Mouse (Mus musculus): ENCODE measurements at regions not wholly inside any gene's neighbourhood (a gene's known extent, or its start where the extent isn't known, plus 50 kb on each side); places are given as distances from the start of the nearest gene placed in this dataset.
A peak's percentile ranks its signal among the peaks of the same experiment; 100 is the strongest.

- DNase-seq (ENCODE audit: low spot score) (no peak), ATAC-seq (ENCODE audit: low FRiP score) (no peak)
- Histone ChIP-seq H3K27me3 (ENCODE audit: control insufficient read depth, insufficient read depth, low read length) (no peaks in the 10 kb centered on the region), H3K9ac (no peak overlapping the region), H3K27ac (0 out of 2 replicates have a peak overlapping the region, but pooled peaks have one; percentile 14), H3K4me3 (replicated peaks; ENCODE audit: low read length) (no peak overlapping the region), H3K9me3 (ENCODE audit: control insufficient read depth, low read length) (no peaks in the 10 kb centered on the region), H3K36me3 (replicated peaks; ENCODE audit: control insufficient read depth, insufficient read depth) (no peaks in the 10 kb centered on the region), H3K4me2 (replicated peaks) (no peak overlapping the region), H3K4me1 (replicated peaks; ENCODE audit: control insufficient read depth, insufficient read depth, low read length) (no peaks in the 10 kb centered on the region)
- WGBS = 80% methylated on average over 7 of the region's 7 CpGs
These were observed 400.5 kb downstream of the Rps29 start for GRCm38 (mm10) chr12:68758263-68759020.

- Histone ChIP-seq H3K4me3 (replicated peaks; ENCODE audit: low read length) (no peak overlapping the region), H3K9me3 (ENCODE audit: control insufficient read depth, low read length) (no peaks in the 10 kb centered on the region), H3K9ac (no peak overlapping the region), H3K4me2 (replicated peaks) (no peak overlapping the region), H3K27ac (no peak overlapping the region), H3K4me1 (replicated peaks; ENCODE audit: control insufficient read depth, insufficient read depth, low read length) (0 out of 2 replicates have a peak, but pooled peaks cover 4% of the 10 kb centered on the region), H3K36me3 (replicated peaks; ENCODE audit: control insufficient read depth, insufficient read depth) (no peaks in the 10 kb centered on the region), H3K27me3 (ENCODE audit: control insufficient read depth, insufficient read depth, low read length) (no peaks in the 10 kb centered on the region)
- 19% methylated on average over 2 of the region's 2 CpGs for WGBS
- DNase-seq (ENCODE audit: low spot score) = peak; percentile 26
- peak; percentile 55; the same call in 1 of the 2 replicates for ATAC-seq (ENCODE audit: low FRiP score)
These were observed 430.1 kb downstream of the Rps29 start for GRCm38 (mm10) chr12:68728882-68729281.

GRCm38 (mm10) chr12:68718946-68719345 is 440.0 kb downstream of the Rps29 start:
- DNase-seq (ENCODE audit: low spot score) (no peak), ATAC-seq (ENCODE audit: low FRiP score) (no peak)
- Histone ChIP-seq H3K4me3 (replicated peaks; ENCODE audit: low read length) (no peak overlapping the region), H3K27me3 (ENCODE audit: control insufficient read depth, insufficient read depth, low read length) (no peaks in the 10 kb centered on the region), H3K9ac (no peak overlapping the region), H3K9me3 (ENCODE audit: control insufficient read depth, low read length) (no peaks in the 10 kb centered on the region), H3K4me1 (replicated peaks; ENCODE audit: control insufficient read depth, insufficient read depth, low read length) (no peaks in the 10 kb centered on the region), H3K27ac (no peak overlapping the region), H3K4me2 (replicated peaks) (no peak overlapping the region), H3K36me3 (replicated peaks; ENCODE audit: control insufficient read depth, insufficient read depth) (no peaks in the 10 kb centered on the region)

- Histone ChIP-seq H3K4me2 (replicated peaks) (no peak overlapping the region), H3K36me3 (replicated peaks; ENCODE audit: control insufficient read depth, insufficient read depth) (no peaks in the 10 kb centered on the region), H3K27me3 (ENCODE audit: control insufficient read depth, insufficient read depth, low read length) (no peaks in the 10 kb centered on the region), H3K4me1 (replicated peaks; ENCODE audit: control insufficient read depth, insufficient read depth, low read length) (no peaks in the 10 kb centered on the region), H3K27ac (no peak overlapping the region), H3K9me3 (ENCODE audit: control insufficient read depth, low read length) (no peaks in the 10 kb centered on the region), H3K4me3 (replicated peaks; ENCODE audit: low read length) (no peak overlapping the region), H3K9ac (no peak overlapping the region)
- no peak for ATAC-seq (ENCODE audit: low FRiP score)
- WGBS = 60% methylated on average over 11 of the region's 11 CpGs
- DNase-seq (ENCODE audit: low spot score) = no peak
These were observed 464.4 kb downstream of the Rps29 start for GRCm38 (mm10) chr12:68694275-68695267.

GRCm38 (mm10) chr12:68688262-68688661 is 470.7 kb downstream of the Rps29 start:
- DNase-seq (ENCODE audit: low spot score) = no peak
- 94% methylated on average over 3 of the region's 3 CpGs for WGBS
- Histone ChIP-seq H3K4me3 (replicated peaks; ENCODE audit: low read length) (no peak overlapping the region), H3K4me1 (replicated peaks; ENCODE audit: control insufficient read depth, insufficient read depth, low read length) (no peaks in the 10 kb centered on the region), H3K27me3 (ENCODE audit: control insufficient read depth, insufficient read depth, low read length) (no peaks in the 10 kb centered on the region), H3K4me2 (replicated peaks) (no peak overlapping the region), H3K36me3 (replicated peaks; ENCODE audit: control insufficient read depth, insufficient read depth) (no peaks in the 10 kb centered on the region), H3K9ac (no peak overlapping the region), H3K27ac (no peak overlapping the region), H3K9me3 (ENCODE audit: control insufficient read depth, low read length) (no peaks in the 10 kb centered on the region)
- ATAC-seq (ENCODE audit: low FRiP score) = no peak

- H3K27ac ChIP-seq = no peak overlapping the region
- no peaks in the 10 kb centered on the region for H3K36me3 ChIP-seq (replicated peaks; ENCODE audit: control insufficient read depth, insufficient read depth)
- no peaks in the 10 kb centered on the region for H3K4me1 ChIP-seq (replicated peaks; ENCODE audit: control insufficient read depth, insufficient read depth, low read length)
- H3K9me3 ChIP-seq (ENCODE audit: control insufficient read depth, low read length) = no peaks in the 10 kb centered on the region
- H3K9ac ChIP-seq = no peak overlapping the region
- H3K4me2 ChIP-seq (replicated peaks) = no peak overlapping the region
- ATAC-seq (ENCODE audit: low FRiP score) (no peak), DNase-seq (ENCODE audit: low spot score) (no peak)
- no peaks in the 10 kb centered on the region for H3K27me3 ChIP-seq (ENCODE audit: control insufficient read depth, insufficient read depth, low read length)
- 63% methylated on average over 1 of the region's 1 CpGs for WGBS
- H3K4me3 ChIP-seq (replicated peaks; ENCODE audit: low read length) = no peak overlapping the region
These were observed 475.1 kb downstream of the Rps29 start for GRCm38 (mm10) chr12:68683897-68684296.

GRCm38 (mm10) chr12:68683176-68683575 is 475.8 kb downstream of the Rps29 start:
- no peaks in the 10 kb centered on the region for H3K27me3 ChIP-seq (ENCODE audit: control insufficient read depth, insufficient read depth, low read length)
- no peak overlapping the region for H3K9ac ChIP-seq
- no peak overlapping the region for H3K4me2 ChIP-seq (replicated peaks)
- DNase-seq (ENCODE audit: low spot score) = no peak
- no peak overlapping the region for H3K27ac ChIP-seq
- no peak overlapping the region for H3K4me3 ChIP-seq (replicated peaks; ENCODE audit: low read length)
- H3K36me3 ChIP-seq (replicated peaks; ENCODE audit: control insufficient read depth, insufficient read depth) = no peaks in the 10 kb centered on the region
- H3K4me1 ChIP-seq (replicated peaks; ENCODE audit: control insufficient read depth, insufficient read depth, low read length) = no peaks in the 10 kb centered on the region
- H3K9me3 ChIP-seq (ENCODE audit: control insufficient read depth, low read length) = no peaks in the 10 kb centered on the region
- 12% methylated on average over 4 of the region's 4 CpGs for WGBS
- peak; percentile 65; the same call in 1 of the 2 replicates for ATAC-seq (ENCODE audit: low FRiP score)

- no peak overlapping the region for H3K9ac ChIP-seq
- H3K4me1 ChIP-seq (replicated peaks; ENCODE audit: control insufficient read depth, insufficient read depth, low read length) = no peaks in the 10 kb centered on the region
- ATAC-seq (ENCODE audit: low FRiP score) (no peak), DNase-seq (ENCODE audit: low spot score) (no peak)
- no peaks in the 10 kb centered on the region for H3K27me3 ChIP-seq (ENCODE audit: control insufficient read depth, insufficient read depth, low read length)
- no peak overlapping the region for H3K27ac ChIP-seq
- 91% methylated on average over 3 of the region's 3 CpGs for WGBS
- no peaks in the 10 kb centered on the region for H3K9me3 ChIP-seq (ENCODE audit: control insufficient read depth, low read length)
- H3K36me3 ChIP-seq (replicated peaks; ENCODE audit: control insufficient read depth, insufficient read depth) = no peaks in the 10 kb centered on the region
- H3K4me2 ChIP-seq (replicated peaks) = no peak overlapping the region
- no peak overlapping the region for H3K4me3 ChIP-seq (replicated peaks; ENCODE audit: low read length)
These were observed 478.3 kb downstream of the Rps29 start for GRCm38 (mm10) chr12:68680668-68681067.

GRCm38 (mm10) chr12:68676096-68676775 is 482.8 kb downstream of the Rps29 start:
- DNase-seq (ENCODE audit: low spot score) = no peak
- no peaks in the 10 kb centered on the region for H3K9me3 ChIP-seq (ENCODE audit: control insufficient read depth, low read length)
- no peaks in the 10 kb centered on the region for H3K36me3 ChIP-seq (replicated peaks; ENCODE audit: control insufficient read depth, insufficient read depth)
- no peak overlapping the region for H3K27ac ChIP-seq
- H3K4me3 ChIP-seq (replicated peaks; ENCODE audit: low read length) = no peak overlapping the region
- ATAC-seq (ENCODE audit: low FRiP score) = no peak
- 83% methylated on average over 16 of the region's 16 CpGs for WGBS
- no peak overlapping the region for H3K9ac ChIP-seq
- H3K4me2 ChIP-seq (replicated peaks) = no peak overlapping the region
- H3K27me3 ChIP-seq (ENCODE audit: control insufficient read depth, insufficient read depth, low read length) = no peaks in the 10 kb centered on the region
- 0 out of 2 replicates have a peak, but pooled peaks cover 4% of the 10 kb centered on the region for H3K4me1 ChIP-seq (replicated peaks; ENCODE audit: control insufficient read depth, insufficient read depth, low read length)

Measured in hindbrain, embryonic 14.5 days (tissue).